Mouse (Mus musculus) lung, adult 2 months (tissue): ENCODE data around the gene Pamr1.

Experiments
- CTCF ChIP-seq: fragments of 200-500 bp; IDR thresholded peaks from 2 replicates; pipeline ENCODE4 v1.5.1; 2011; ENCODE audit warnings: mild to moderate bottlenecking, low read length, control low read depth; ENCODE audit not compliant: insufficient read depth
- POLR2A ChIP-seq: fragments of 200-500 bp; IDR thresholded peaks from 2 replicates; pipeline ENCODE4 v1.6.1; 2011; ENCODE audit warnings: low read depth, mild to moderate bottlenecking, control low read depth, low read length, borderline replicate concordance; ENCODE audit errors: extremely low read depth

GRCm38 (mm10) chr2:102519956-102520355, 29.9 kb upstream of the Pamr1 start:
- TF ChIP-seq POLR2A (no peak), CTCF (no peak)
